Mouse (Mus musculus) liver, postnatal 0 days (tissue): ENCODE measurements at regions not wholly inside any gene's neighbourhood (a gene's known extent, or its start where the extent isn't known, plus 50 kb on each side); places are given as distances from the start of the nearest gene placed in this dataset.

Experiments used
- CTCF ChIP-seq: sonication (generic); IDR thresholded peaks from 2 replicates; pipeline ENCODE4 v1.5.1; 2016; ENCODE audit warnings: antibody characterized with exemption, low read depth
- EP300 ChIP-seq: IDR thresholded peaks from 2 replicates; pipeline ENCODE4 v1.6.1; 2016; ENCODE audit warnings: antibody characterized with exemption, low read depth, mild to moderate bottlenecking

- TF ChIP-seq CTCF: no peak
- TF ChIP-seq EP300: no peak
These were observed 93.8 kb upstream of the Wdpcp start for GRCm38 (mm10) chr11:21478191-21478590.
